Mouse (Mus musculus) heart, postnatal 0 days (tissue): ENCODE measurements around the gene Zfp324.

Experiments used
- CTCF ChIP-seq: IDR thresholded peaks from 2 replicates; pipeline ENCODE4 v1.5.1; 2016; ENCODE audit warnings: antibody characterized with exemption, control low read depth, low read depth
- EP300 ChIP-seq: IDR thresholded peaks from 2 replicates; pipeline ENCODE4 v1.6.1; 2016; ENCODE audit warnings: antibody characterized with exemption, low read depth

DNA sequence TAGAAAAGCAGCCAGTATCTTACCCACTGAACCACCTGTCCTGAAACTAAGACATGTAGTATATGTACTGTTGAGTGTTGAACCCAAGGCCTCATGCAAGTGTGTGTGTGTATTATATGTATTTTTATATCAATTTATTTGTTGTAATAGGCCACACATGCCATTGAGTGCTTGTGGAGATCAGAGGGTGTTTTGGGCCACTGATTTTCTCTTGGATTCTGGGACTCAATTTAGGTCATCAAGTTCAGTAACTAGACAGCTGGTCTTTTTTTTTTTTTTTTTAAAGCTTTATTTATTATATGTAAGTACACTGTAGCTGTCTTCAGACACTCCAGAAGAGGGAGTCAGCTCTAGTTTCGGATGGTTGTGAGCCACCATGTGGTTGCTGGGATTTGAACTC lies 49.6 kb downstream of the Zfp324 start:
- no peak for TF ChIP-seq CTCF
- TF ChIP-seq EP300 = no peak
